Mouse (Mus musculus): ENCODE measurements around the gene Cd300lb.

DNA sequence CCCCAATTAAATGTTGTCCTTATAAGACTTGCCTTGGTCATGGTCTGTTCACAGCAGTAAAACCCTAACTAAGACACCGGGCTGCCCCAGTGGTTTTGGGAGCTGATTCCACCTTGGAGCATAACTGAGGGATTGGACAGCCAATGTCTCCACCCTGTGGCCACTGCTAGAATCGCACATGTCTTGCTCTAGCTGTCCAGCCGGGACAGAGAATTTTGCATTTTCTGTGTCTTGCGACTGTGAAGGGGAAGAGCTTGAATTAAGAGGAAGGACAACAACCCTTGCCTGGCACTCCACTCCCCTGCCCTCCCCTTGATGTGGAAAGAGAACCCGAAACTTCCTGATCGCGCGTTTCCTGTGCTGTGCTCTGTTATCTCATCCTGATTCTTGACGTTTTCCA is 21.3 kb downstream of the Cd300lb start:
- TF ChIP-seq CTCF (IDR thresholded peaks at IDR 0.05; ENCODE audit: extremely low read depth, insufficient read depth, insufficient read length, insufficient replicate concordance) (peak; percentile 76; the same call in 1 of the 2 replicates), POLR2A (IDR thresholded peaks at IDR 0.05; ENCODE audit: low read depth, low read length) (no peak)
